Mouse (Mus musculus): Measurements from ENCODE around the gene Adcyap1. TPM values are rescaled to one million over a fixed set of nuclear protein-coding genes. Genes with fewer than 3 reads are reported as not detected.

Adcyap1 gene
- 0.59 and 0.80 TPM in 2 replicates for polyA plus RNA-seq (2015; fragmentation: Nextera tagmentation; extraction: Ambion mirVana)

GRCm38 (mm10) chr17:93198717-93199116 lies at the start of gene Adcyap1:
Adcyap1 (plus strand) TSS chr17:93199017.

